Mouse (Mus musculus) bone marrow, adult 2 months (tissue): ENCODE data around the gene Pakap.

ENCODE experiments used
- CTCF ChIP-seq: fragments of 200-500 bp; IDR thresholded peaks from 2 replicates; pipeline ENCODE4 v1.5.1; 2011; ENCODE audit warnings: low read length, control low read depth; ENCODE audit not compliant: control insufficient read depth, insufficient read depth
- POLR2A ChIP-seq: fragments of 200-500 bp; IDR thresholded peaks from 2 replicates; pipeline ENCODE4 v1.6.1; 2011; ENCODE audit warnings: low read depth, mild to moderate bottlenecking, control low read depth, low read length, borderline replicate concordance; ENCODE audit not compliant: control insufficient read depth

- TF ChIP-seq CTCF (no peak), POLR2A (no peak)
Measured at GRCm38 (mm10) chr4:57525221-57526011, 42.6 kb upstream of the Pakap start.
